Mouse (Mus musculus) Muller cell, postnatal 12 days (primary cell): ENCODE data around the gene Parp9.
"Not testable (repeated sequence)": the region's sequence is repeated elsewhere in the genome, so short reads cannot be mapped to it uniquely, and the experiment has no call there.

Source experiments
- DNase-seq: peaks from one replicate; pipeline ENCODE4 v3.0.0-alpha.2; 2015; ENCODE audit errors: inconsistent ontology term

The Parp9 gene

GRCm38 (mm10) chr16:35924341-35924740 lies 13.9 kb upstream of the Parp9 start:
- no peak for DNase-seq

- DNase-seq = no peak
Observed at GRCm38 (mm10) chr16:35932179-35933055, 5.9 kb upstream of the Parp9 start.

- no peak for DNase-seq
Observed at GRCm38 (mm10) chr16:35933181-35933580, 5.1 kb upstream of the Parp9 start.

- DNase-seq = peak; percentile 56
Observed at GRCm38 (mm10) chr16:35939261-35939660, 991 bp downstream of the Parp9 start.

- peak; percentile 79 for DNase-seq
Observed at GRCm38 (mm10) chr16:35939690-35940089, 1.4 kb downstream of the Parp9 start.

GRCm38 (mm10) chr16:35941382-35941781 lies 3.1 kb downstream of the Parp9 start:
- DNase-seq = no peak

GRCm38 (mm10) chr16:35949264-35949663 lies 11.0 kb downstream of the Parp9 start:
- DNase-seq = no peak

- DNase-seq = no peak
Observed at GRCm38 (mm10) chr16:35951216-35951615, 12.9 kb downstream of the Parp9 start.

- no peak for DNase-seq
Observed at GRCm38 (mm10) chr16:35952628-35953130, 14.4 kb downstream of the Parp9 start.

GRCm38 (mm10) chr16:35965991-35966390 lies 27.7 kb downstream of the Parp9 start:
- DNase-seq = not testable (repeated sequence)

- DNase-seq = no peak
Observed at GRCm38 (mm10) chr16:35966411-35967115, 28.3 kb downstream of the Parp9 start.

- DNase-seq = no peak
Observed at GRCm38 (mm10) chr16:35967319-35967718, 29.0 kb downstream of the Parp9 start.

- no peak for DNase-seq
Observed at GRCm38 (mm10) chr16:35968149-35968548, 29.9 kb downstream of the Parp9 start.

- no peak for DNase-seq
Observed at GRCm38 (mm10) chr16:35974021-35974420, 35.8 kb downstream of the Parp9 start.

GRCm38 (mm10) chr16:35978450-35978849 lies 40.2 kb downstream of the Parp9 start, which contains the start of gene Kpna1:
Kpna1 (plus strand) TSS chr16:35978750.
- DNase-seq = not testable (repeated sequence)

GRCm38 (mm10) chr16:35981363-35981821 lies 43.1 kb downstream of the Parp9 start:
- peak; percentile 97 for DNase-seq

- peak; percentile 67 for DNase-seq
Observed at GRCm38 (mm10) chr16:35982506-35982901, 44.2 kb downstream of the Parp9 start.

GRCm38 (mm10) chr16:35982902-35983516 lies 44.7 kb downstream of the Parp9 start:
- peak; percentile 97 for DNase-seq

- peak; percentile 77 for DNase-seq
Observed at GRCm38 (mm10) chr16:35983517-35984101, 45.3 kb downstream of the Parp9 start.

GRCm38 (mm10) chr16:35984471-35984870 lies 46.2 kb downstream of the Parp9 start:
- no peak for DNase-seq

GRCm38 (mm10) chr16:35987930-35988329 lies 49.7 kb downstream of the Parp9 start:
- no peak for DNase-seq

- no peak for DNase-seq
Observed at GRCm38 (mm10) chr16:35992391-35992790, 54.1 kb downstream of the Parp9 start.
